Mouse (Mus musculus) kidney, postnatal 10 days (tissue): ENCODE data around the gene Tbx6.
A peak's percentile ranks its signal among the peaks of the same experiment; 100 is the strongest.

Experiments
- DNase-seq: peaks from one replicate; pipeline ENCODE4 v3.0.0; 2021; ENCODE audit warnings: mixed read lengths

Tbx6 gene

GRCm38 (mm10) chr7:126780971-126781635, at the start of gene Tbx6:
Tbx6 (plus strand) TSS chr7:126781483.
- DNase-seq = peak; percentile 72

DNA sequence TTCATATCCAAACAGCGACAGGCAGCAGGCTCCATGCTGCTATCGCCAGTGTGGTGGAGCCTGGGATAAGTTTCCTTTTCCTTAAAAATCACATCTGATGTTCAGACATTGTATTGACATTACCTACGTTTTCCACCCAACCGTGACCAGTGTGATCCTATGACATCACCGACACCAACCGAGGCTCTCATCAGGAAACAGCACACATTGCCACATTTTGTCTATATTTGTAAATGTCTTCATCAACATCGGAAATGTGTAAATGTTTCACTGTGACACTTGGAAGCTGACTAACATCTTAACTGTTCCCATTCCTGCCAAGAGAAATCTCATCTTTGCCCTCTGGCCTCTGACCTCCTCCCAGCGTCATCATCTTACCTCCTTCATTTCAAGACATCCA, 45.2 kb upstream of the Tbx6 start:
- no peak for DNase-seq

DNA sequence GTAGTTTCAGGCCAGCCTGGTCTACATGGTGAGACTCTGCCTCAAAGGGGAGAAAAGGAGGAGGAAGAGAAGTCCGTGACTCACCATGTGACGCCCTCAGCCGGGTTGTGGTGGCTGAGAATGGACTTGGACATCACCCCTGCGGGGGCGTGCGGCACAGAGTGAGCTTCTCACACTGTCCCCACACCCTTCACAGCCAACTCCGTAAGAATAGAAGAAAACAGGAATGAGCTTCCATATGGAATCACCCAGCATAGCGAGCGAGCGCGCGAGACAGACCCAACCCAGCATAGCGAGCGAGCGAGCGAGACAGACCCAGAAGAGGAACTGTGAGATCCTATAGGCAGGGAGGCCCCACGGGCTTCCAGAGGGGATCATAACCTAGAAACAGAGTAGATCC, 41.7 kb upstream of the Tbx6 start:
- DNase-seq = no peak

GRCm38 (mm10) chr7:126740132-126740735, 41.0 kb upstream of the Tbx6 start:
- DNase-seq = no peak

GRCm38 (mm10) chr7:126740977-126741376, 40.3 kb upstream of the Tbx6 start:
- DNase-seq = no peak

- DNase-seq = no peak
Measured at GRCm38 (mm10) chr7:126741452-126741851, 39.8 kb upstream of the Tbx6 start.

GRCm38 (mm10) chr7:126741964-126742482, 39.3 kb upstream of the Tbx6 start:
- no peak for DNase-seq

GRCm38 (mm10) chr7:126746066-126746465, 35.2 kb upstream of the Tbx6 start:
- DNase-seq = no peak

DNA sequence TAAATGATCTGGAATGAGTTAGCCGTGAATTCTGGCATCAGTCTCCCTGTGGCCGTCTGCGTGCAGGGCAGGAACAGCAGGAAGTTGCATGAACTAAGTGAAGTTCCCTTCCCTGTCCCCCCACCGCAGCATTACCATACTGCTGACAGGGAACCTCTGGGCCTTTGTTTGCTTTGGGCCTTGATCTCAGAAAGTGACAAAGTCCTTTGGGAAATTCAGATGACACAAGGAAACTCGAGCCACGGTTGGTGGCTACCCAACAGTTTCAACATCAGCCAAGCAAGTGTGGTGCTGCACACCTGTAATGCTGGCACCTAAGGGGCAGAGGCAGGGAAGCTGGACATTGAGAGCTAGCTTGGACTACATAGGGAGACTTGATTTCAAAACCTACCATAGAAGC, 34.5 kb upstream of the Tbx6 start:
- no peak for DNase-seq

GRCm38 (mm10) chr7:126748824-126749223, 32.5 kb upstream of the Tbx6 start:
- DNase-seq = no peak

- DNase-seq = peak; percentile 16
Measured at GRCm38 (mm10) chr7:126749582-126750343, 31.5 kb upstream of the Tbx6 start.

- peak; percentile 90 for DNase-seq
Measured at GRCm38 (mm10) chr7:126754866-126755265, 26.4 kb upstream of the Tbx6 start.

DNA sequence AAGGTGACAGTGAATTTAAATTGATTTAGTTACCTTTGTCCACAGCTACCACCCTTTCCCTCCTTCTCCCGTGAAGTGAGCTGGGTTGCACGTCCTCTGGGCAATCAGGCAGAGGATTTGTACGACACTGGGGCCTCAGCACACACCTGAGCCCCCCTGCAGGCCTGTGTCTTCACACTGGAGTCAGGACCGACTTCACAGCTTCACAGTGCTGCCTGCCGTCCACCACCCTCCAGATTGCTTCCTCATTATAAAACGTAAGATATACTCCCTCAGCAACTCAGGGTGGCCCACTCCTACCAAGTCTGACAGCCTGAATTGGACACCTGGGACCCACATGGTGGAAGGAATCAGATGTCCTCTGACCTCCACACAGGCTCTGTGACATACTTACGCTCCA, 22.7 kb upstream of the Tbx6 start:
- no peak for DNase-seq

DNA sequence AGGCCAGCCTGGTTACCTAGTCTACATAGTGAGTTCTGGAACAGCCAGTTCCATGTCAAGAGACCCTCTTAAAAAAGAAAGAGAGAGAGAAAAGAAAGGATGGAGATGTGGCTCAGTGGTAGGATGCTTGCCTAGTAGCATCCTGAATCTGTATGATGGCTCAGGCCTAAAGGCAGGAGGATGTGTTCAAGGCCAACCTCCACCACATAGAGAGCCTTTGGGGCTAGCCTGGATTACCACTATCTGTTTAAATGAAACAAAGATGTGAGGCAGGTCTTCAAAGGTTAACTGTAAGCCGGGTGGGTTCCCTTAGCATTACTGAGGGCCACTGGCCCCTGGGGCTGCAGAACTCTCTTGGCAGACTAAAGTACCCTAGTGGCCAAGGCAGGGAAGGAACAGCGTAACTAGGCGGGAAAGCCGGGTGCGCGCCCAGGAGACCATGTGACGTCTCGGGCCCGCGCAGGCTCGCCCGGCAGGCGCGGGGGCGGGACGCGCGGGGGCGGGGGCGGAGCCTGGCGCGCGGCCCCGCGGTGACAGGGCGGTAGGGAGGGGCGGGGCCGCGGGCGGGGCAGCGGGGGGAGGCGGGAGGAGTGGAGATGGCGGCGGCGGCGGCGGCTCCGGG, 22.1 kb upstream of the Tbx6 start, which contains the start of gene Mapk3:
Gene Mapk3, plus strand, starts transcription at position 552 of the 622 bp plus-strand sequence.
- DNase-seq = peak; percentile 95

- DNase-seq = no peak
Measured at GRCm38 (mm10) chr7:126759672-126760390, 21.5 kb upstream of the Tbx6 start.

GRCm38 (mm10) chr7:126760391-126760802, 20.9 kb upstream of the Tbx6 start:
- DNase-seq = peak; percentile 84

DNA sequence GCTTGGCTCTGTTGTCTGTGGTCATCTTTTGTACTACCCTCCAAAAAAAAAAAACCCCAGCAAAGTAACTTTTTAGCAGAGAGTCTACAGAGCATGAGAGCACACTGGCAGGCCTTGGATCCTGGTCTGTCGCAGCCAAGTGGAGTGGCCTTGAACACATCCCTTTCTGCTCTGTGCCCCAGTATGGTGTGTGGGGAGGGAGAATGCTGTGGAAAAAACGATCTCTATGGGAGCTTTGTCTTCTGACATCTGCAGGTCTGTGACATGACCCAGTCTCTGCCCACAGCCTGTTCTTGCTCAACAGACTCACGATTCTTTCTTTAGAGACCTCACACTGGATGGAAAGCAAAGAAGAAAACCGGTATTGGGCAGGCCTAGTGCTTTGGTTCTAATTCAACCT, 20.3 kb upstream of the Tbx6 start:
- DNase-seq = no peak

DNA sequence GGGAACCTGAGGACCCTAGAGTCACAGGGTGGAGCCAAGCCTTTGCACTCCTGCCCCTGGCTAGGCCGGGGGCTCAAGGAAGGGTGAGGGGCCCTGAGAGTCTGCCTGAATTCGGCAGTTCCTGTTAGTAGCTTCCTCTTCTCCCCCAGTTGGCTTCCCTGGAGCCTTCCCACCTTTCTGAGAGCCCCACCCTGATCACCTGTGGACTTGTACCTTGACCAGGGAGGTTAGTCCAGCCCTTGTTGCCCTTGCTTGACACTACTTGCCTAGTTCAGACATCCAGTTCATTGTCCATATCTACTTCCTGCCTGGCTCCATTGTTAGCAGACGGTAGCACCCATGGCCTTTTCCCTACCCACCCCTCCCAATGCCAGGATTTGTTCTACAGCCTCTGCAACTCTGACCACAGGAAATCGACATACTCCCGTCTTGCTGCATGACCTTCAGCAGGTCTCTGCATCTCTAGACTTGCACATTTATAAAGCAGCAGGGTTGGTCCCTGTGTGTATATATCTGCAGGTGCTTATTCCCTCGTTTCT, 19.7 kb upstream of the Tbx6 start:
- no peak for DNase-seq

DNA sequence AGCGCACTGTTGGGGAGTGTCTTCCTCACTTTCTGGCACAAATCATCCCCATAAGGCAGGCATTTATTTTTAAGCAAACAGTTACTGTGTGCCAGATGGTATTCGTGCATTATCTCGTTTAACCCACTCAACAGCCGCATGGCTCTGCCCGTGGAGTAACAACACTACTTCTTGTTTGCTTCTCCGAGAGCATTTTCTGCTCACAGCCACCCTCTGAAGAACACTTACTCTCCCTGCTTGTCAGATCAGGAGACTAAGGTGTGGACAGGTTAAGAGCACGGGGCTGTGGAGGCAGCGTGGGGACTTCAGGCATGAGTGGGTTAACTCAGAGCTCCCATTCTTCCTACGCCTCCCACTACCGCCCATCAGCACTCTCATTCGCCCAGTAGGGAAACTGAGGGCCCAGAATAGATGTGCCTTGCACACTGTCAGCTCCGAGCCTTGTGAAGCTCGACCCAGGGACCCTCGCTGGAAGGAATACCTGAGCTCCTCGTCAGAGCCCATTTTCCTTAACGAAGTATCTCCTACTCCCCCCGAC, 18.7 kb upstream of the Tbx6 start:
- no peak for DNase-seq

GRCm38 (mm10) chr7:126765540-126765939, 15.7 kb upstream of the Tbx6 start:
- DNase-seq = no peak

- peak; percentile 78 for DNase-seq
Measured at GRCm38 (mm10) chr7:126766201-126766600, 15.1 kb upstream of the Tbx6 start, which contains the start of gene Gdpd3. Gdpd3 (plus strand) TSS chr7:126766334.

GRCm38 (mm10) chr7:126767001-126767400, 14.3 kb upstream of the Tbx6 start:
- DNase-seq = no peak
